Mouse (Mus musculus): ENCODE data around the gene Stk10. TPM values are rescaled to one million over a fixed set of nuclear protein-coding genes. Genes with fewer than 3 reads are reported as not detected.

Stk10 gene
- polyA plus RNA-seq, 1 experiment from 2014 or later, result 2.6 TPM

DNA sequence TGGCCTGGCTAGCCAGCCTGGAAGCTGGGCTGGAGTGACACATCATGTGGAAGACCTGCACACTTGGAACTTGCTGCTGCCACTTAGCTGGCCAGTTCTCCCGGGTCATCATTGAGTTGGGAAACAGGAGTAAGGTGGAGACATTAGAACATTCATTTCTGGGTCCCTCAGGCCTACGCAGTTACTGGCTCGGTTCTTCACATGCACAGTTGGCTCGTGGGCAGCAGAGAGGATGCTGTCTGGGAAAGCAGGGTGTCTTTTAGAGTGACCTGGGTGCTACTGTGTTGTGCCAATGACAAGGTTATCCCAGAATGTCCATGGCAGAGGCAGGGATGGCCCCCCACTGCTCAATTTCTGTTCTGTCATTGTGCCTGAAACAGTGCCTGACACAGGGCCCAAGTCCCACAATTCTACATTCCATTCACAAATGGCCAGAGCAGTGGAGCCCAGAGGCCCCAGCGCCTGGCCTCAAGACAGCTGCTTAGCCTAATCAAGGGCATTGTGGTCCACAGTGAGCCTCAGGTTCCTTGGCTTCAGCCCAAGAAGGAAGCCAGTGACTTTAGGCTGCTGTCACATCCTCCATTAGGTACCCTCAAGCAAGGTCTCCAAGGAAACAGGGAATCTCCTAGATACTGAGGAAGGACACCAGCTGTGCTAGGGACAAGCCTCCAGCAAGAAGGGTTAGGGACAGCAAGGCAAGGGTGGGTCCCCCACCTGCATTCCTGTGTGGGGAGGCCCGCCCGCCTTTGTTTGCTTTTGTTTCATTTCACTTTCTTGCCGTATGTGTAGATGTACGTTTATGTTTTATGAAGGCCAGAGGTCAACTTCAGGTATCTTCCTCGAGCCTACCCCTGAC is 34.1 kb downstream of the Stk10 start:
- Histone ChIP-seq H3K9ac (ENCODE audit: low read depth, low read length) (no peak overlapping the region), H3K9me3 (ENCODE audit: control insufficient read depth) (no peaks in the 10 kb centered on the region), H3K4me3 (ENCODE audit: low read depth, low read length) (no peak overlapping the region), H3K27ac (ENCODE audit: low read depth, low read length) (no peak overlapping the region), H3K36me3 (ENCODE audit: control insufficient read depth, insufficient read depth) (no peaks in the 10 kb centered on the region), H3K4me1 (replicated peaks; ENCODE audit: control insufficient read depth, insufficient read depth, low read length) (peaks cover 13% of the 10 kb centered on the region; the same call in 1 of the 2 replicates), H3K27me3 (replicated peaks; ENCODE audit: control insufficient read depth, insufficient read depth, low read length) (no peaks in the 10 kb centered on the region), H3K4me2 (replicated peaks; ENCODE audit: low read depth) (no peak overlapping the region)
- ATAC-seq, result no peak
- 58% methylated on average over 10 of the region's 10 CpGs for WGBS
- no peak for TF ChIP-seq CTCF (IDR thresholded peaks at IDR 0.05; ENCODE audit: low read depth)

DNA sequence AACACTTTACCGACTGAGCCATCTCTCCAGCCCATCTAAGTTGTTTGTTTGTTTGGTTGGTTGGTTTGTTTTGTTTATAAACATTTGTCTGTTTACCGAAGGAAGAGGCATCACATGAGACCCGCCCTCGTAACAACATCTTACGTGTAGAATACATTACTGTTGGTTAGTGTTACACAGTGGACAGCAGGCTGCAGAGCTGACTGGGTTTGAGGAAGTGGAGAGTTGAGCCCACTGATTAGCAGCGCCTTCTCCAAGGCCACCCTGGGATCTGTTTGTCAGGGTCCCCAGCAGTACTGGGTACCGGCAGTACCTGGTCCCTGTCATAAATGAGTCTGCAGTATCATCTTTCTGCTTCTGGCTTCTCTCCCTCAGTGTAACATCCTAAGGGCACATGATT is 35.0 kb downstream of the Stk10 start:
- no peak overlapping the region for H3K9ac ChIP-seq (ENCODE audit: low read depth, low read length)
- no peaks in the 10 kb centered on the region for H3K27me3 ChIP-seq (replicated peaks; ENCODE audit: control insufficient read depth, insufficient read depth, low read length)
- TF ChIP-seq CTCF (IDR thresholded peaks at IDR 0.05; ENCODE audit: low read depth), result no peak
- no peaks in the 10 kb centered on the region for H3K36me3 ChIP-seq (ENCODE audit: control insufficient read depth, insufficient read depth)
- no peaks in the 10 kb centered on the region for H3K9me3 ChIP-seq (ENCODE audit: control insufficient read depth)
- H3K27ac ChIP-seq (ENCODE audit: low read depth, low read length), result no peak overlapping the region
- 73% methylated on average over 7 of the region's 7 CpGs for WGBS
- no peak overlapping the region for H3K4me3 ChIP-seq (ENCODE audit: low read depth, low read length)
- ATAC-seq, result no peak
- peaks cover 13% of the 10 kb centered on the region; the same call in 1 of the 2 replicates for H3K4me1 ChIP-seq (replicated peaks; ENCODE audit: control insufficient read depth, insufficient read depth, low read length)
- no peak overlapping the region for H3K4me2 ChIP-seq (replicated peaks; ENCODE audit: low read depth)

GRCm38 (mm10) chr11:32568637-32569293 is 35.7 kb downstream of the Stk10 start:
- Histone ChIP-seq H3K4me1 (replicated peaks; ENCODE audit: control insufficient read depth, insufficient read depth, low read length) (peaks cover 6% of the 10 kb centered on the region; the same call in 1 of the 2 replicates), H3K9ac (ENCODE audit: low read depth, low read length) (no peak overlapping the region), H3K27me3 (replicated peaks; ENCODE audit: control insufficient read depth, insufficient read depth, low read length) (no peaks in the 10 kb centered on the region), H3K4me3 (ENCODE audit: low read depth, low read length) (no peak overlapping the region), H3K27ac (ENCODE audit: low read depth, low read length) (no peak overlapping the region), H3K36me3 (ENCODE audit: control insufficient read depth, insufficient read depth) (no peaks in the 10 kb centered on the region), H3K4me2 (replicated peaks; ENCODE audit: low read depth) (no peak overlapping the region), H3K9me3 (ENCODE audit: control insufficient read depth) (no peaks in the 10 kb centered on the region)
- 86% methylated on average over 15 of the region's 15 CpGs for WGBS
- no peak for ATAC-seq
- TF ChIP-seq CTCF (IDR thresholded peaks at IDR 0.05; ENCODE audit: low read depth), result no peak

- Histone ChIP-seq H3K9me3 (ENCODE audit: control insufficient read depth) (no peaks in the 10 kb centered on the region), H3K9ac (ENCODE audit: low read depth, low read length) (no peak overlapping the region), H3K4me3 (ENCODE audit: low read depth, low read length) (no peak overlapping the region), H3K4me2 (replicated peaks; ENCODE audit: low read depth) (no peak overlapping the region), H3K36me3 (ENCODE audit: control insufficient read depth, insufficient read depth) (no peaks in the 10 kb centered on the region), H3K27me3 (replicated peaks; ENCODE audit: control insufficient read depth, insufficient read depth, low read length) (no peaks in the 10 kb centered on the region), H3K27ac (ENCODE audit: low read depth, low read length) (no peak overlapping the region), H3K4me1 (replicated peaks; ENCODE audit: control insufficient read depth, insufficient read depth, low read length) (peaks cover 4% of the 10 kb centered on the region; the same call in 1 of the 2 replicates)
- no peak for TF ChIP-seq CTCF (IDR thresholded peaks at IDR 0.05; ENCODE audit: low read depth)
- WGBS, result 89% methylated on average over 6 of the region's 6 CpGs
- no peak for ATAC-seq
Observed at GRCm38 (mm10) chr11:32571103-32571502, 38.0 kb downstream of the Stk10 start.

DNA sequence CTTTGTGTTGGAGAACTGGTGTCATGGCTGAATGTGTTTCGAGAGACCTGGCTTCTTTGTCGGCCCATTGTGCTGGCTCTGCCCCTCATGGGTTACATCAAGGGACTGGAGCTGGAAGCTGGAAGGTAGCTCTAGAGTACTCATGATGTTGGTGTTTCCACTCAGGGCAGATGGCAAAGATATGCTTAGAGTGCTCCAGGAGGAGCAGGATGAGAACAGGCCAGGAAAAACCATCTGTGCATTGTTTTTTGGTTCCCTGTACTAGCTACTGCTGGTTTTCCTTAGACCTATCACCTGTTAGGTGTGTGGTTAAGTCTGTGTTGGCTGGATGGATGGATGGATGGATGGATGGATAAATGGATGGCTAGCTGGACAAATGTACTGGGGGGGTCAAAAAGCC is 40.6 kb downstream of the Stk10 start:
- no peak for ATAC-seq
- H3K4me3 ChIP-seq (ENCODE audit: low read depth, low read length), result no peak overlapping the region
- H3K9me3 ChIP-seq (ENCODE audit: control insufficient read depth), result no peaks in the 10 kb centered on the region
- no peaks in the 10 kb centered on the region for H3K4me1 ChIP-seq (replicated peaks; ENCODE audit: control insufficient read depth, insufficient read depth, low read length)
- H3K36me3 ChIP-seq (ENCODE audit: control insufficient read depth, insufficient read depth), result no peaks in the 10 kb centered on the region; the same call in 1 of the 2 replicates
- no peak for TF ChIP-seq CTCF (IDR thresholded peaks at IDR 0.05; ENCODE audit: low read depth)
- no peak overlapping the region for H3K27ac ChIP-seq (ENCODE audit: low read depth, low read length)
- no peak overlapping the region for H3K9ac ChIP-seq (ENCODE audit: low read depth, low read length)
- no peaks in the 10 kb centered on the region for H3K27me3 ChIP-seq (replicated peaks; ENCODE audit: control insufficient read depth, insufficient read depth, low read length)
- H3K4me2 ChIP-seq (replicated peaks; ENCODE audit: low read depth), result no peak overlapping the region
- WGBS, result 93% methylated on average over 2 of the region's 2 CpGs

- H3K4me2 ChIP-seq (replicated peaks; ENCODE audit: low read depth), result no peak overlapping the region
- H3K4me3 ChIP-seq (ENCODE audit: low read depth, low read length), result no peak overlapping the region
- H3K27ac ChIP-seq (ENCODE audit: low read depth, low read length), result no peak overlapping the region
- H3K9ac ChIP-seq (ENCODE audit: low read depth, low read length), result no peak overlapping the region
- no peak for ATAC-seq
- H3K36me3 ChIP-seq (ENCODE audit: control insufficient read depth, insufficient read depth), result no peaks in the 10 kb centered on the region; the same call in 1 of the 2 replicates
- no peaks in the 10 kb centered on the region for H3K4me1 ChIP-seq (replicated peaks; ENCODE audit: control insufficient read depth, insufficient read depth, low read length)
- 66% methylated on average over 6 of the region's 6 CpGs for WGBS
- H3K9me3 ChIP-seq (ENCODE audit: control insufficient read depth), result no peaks in the 10 kb centered on the region
- no peak for TF ChIP-seq CTCF (IDR thresholded peaks at IDR 0.05; ENCODE audit: low read depth)
- no peaks in the 10 kb centered on the region for H3K27me3 ChIP-seq (replicated peaks; ENCODE audit: control insufficient read depth, insufficient read depth, low read length)
Observed at GRCm38 (mm10) chr11:32575964-32576759, 43.1 kb downstream of the Stk10 start.
